Mouse (Mus musculus) retina, embryonic 14.5 days (tissue): ENCODE data around the gene Fam136a.
"Not testable (repeated sequence)": the region's sequence is repeated elsewhere in the genome, so short reads cannot be mapped to it uniquely, and the experiment has no call there.

Experiments used
- DNase-seq: peaks from one replicate; pipeline ENCODE4 v3.0.0-alpha.2; 2015; ENCODE audit warnings: low spot score

The Fam136a gene

DNA sequence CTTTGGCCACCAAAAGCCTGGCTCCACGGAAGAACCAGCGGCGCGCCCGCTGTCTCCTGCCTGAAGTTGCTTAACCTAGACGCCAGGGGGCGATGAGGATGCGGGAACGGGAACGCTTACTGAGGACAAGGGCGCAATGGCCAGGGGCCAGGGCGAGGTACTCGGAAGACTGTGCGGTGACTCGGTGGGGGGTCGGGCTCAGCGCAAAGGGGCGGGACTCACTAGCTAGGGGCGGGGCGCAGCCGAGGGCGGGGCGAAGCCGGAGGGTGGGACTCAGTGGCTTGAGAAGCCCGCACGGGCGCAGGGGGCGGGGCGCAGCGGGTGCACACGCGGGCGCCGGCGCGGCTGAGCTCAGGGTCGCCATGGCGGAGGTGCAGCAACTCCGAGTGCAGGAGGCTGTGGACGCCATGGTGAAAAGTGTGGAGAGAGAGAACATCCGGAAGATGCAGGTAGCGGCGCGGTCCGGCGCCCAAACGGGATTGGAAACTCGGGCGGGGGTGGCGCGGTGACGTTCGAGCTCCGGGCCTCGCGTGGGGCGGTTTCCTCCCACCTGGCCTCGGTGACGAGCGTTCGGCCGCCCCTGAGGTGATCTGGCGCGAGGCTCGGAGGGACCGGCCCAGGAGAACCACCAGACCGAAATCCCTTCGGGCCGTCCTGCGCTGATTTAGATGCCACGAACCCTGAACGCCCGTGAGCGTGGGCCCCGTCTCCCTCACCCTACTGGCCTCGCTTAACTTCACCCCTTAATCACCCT is at the start of gene Fam136a:
Gene Fam136a (plus strand): TSS at position 276 of the 754 bp plus-strand sequence.
- DNase-seq, result peak; percentile 99

DNA sequence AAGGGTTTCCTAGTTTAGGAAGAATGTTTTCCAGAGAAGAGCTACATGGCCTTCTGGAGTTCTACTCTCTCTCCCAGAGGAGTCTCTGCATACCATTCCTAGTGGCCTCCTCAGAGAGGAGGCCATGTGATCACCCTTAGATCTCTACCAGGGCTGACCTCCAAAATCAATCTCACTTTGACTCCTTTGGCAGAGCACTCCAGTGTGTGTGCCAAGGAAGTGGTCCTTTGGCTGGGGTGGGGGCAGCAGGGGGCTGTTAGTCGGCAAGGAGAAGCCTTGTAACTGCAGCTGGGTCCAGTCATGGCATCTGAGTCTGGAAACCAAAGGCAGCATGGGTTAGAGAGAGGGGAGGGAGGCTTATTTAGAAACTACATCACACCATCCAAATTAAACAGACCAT is 48.4 kb upstream of the Fam136a start:
- DNase-seq, result no peak

DNA sequence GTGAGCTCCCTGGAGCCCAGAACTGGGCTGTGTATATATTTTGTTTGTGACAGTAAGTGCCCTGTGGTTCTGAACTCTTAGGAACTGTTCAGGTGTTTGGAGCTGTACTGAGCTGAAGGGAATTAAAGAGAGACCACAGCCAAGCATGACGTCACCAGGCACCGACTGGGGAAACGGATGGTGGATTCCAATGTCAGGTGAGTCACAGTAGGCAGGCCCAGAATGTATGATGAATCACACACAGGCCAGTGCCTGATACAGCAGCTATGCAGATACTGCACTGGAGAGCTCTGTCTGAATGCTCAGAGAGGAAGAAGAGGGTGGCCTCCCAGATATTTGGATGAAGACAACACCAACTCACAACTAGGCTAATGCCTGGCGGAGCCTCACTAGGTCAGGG is 46.6 kb upstream of the Fam136a start:
- no peak for DNase-seq

DNA sequence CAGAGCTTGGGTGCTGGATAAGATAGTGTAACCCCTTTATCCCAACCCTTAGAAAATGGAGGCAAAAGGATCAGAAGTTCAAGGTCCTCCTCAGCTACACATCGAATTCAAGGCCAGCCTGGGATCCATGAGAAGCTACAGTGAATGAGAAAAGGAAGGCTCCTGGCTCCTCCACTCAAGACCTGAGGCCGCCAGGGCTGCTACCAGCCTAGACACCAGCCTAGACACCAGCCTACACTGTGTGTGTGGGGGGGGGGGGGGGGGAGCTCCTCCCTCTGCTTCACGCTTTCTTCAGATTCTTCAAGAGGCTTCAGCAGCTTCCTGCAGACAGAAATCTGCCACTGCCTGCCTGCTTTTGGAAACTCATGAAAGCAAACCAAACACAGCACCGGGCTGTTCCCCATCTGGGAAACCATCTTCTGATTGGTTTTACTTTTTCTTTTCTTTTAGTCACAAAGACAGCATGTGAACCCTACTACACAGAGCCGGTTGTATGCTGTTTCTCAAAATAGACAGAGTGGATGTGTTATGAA is 43.3 kb upstream of the Fam136a start:
- no peak for DNase-seq

DNA sequence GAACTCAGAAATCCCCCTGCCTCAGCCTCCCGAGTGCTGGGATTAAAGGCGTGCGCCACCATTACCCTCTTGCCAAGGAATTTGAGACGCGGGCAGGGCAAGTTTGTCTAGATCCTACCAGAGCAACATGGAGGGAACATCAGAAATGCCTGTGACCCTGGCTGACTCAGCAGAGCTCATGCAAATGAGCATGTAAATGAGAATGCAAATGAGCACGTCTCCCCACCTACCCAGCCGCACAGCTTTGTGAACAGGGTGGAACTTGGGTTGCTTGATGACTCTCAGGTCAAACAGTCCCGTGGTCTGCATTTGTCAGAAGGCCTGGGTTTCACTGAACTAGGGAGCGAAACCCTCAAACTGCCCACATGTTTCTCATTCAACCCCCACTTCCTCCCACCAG is 42.5 kb upstream of the Fam136a start:
- DNase-seq, result no peak

DNA sequence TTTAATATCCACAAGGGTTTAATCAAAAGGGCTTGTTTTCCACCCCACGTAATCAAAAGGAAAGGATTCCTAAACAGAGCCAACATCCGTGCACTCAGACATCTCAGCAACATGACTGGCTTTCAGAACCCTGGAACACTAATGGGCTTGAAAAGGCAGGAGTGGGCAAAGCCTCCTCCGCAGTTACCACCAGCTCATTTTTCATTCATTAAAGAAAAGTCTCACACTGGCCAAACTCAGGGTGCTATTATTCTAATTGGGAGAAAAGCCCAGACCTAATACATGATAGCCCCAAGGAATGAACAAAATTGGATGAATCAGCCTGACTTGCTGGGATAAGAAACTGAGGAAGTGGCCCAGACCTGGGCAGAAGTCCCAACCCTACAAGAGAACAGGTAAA is 41.0 kb upstream of the Fam136a start:
- DNase-seq, result no peak

DNA sequence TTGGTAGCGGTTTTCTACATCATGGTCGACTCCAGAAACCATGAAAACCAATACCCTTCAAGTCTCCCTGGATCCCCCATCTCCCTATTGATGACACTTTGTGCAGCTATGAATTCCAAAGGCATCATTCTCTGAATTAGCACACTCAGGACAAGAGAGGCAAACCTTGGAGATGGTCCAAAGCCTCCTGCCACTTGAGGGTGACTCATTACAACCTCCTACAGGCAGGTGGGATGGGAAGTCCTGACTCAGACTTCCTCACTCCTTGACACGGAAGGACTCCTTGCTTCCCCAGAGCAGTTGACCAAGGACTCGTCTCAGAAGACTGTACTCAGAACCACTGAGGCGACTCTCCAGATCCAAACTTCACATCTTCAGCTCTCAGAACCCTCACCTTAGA is 39.8 kb upstream of the Fam136a start:
- no peak for DNase-seq

DNA sequence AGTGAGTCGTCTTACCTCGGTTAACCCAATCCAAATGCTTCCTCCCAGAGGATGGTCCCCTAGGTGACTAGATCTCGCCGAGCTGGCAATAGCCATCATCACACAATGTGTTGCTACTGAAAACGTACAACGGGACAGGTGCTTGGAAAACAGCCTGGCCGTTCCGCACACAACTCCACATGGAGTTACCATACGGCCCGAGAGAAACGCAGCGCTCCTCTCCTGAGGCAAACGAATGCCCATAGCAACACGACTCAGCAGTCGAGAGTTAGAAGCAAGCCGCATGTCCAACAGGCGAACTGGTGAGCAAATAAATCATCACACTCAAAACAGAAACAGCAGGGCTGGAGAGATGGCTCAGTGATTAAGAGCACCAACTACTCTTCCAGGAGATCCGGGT is 38.6 kb upstream of the Fam136a start:
- no peak for DNase-seq

DNA sequence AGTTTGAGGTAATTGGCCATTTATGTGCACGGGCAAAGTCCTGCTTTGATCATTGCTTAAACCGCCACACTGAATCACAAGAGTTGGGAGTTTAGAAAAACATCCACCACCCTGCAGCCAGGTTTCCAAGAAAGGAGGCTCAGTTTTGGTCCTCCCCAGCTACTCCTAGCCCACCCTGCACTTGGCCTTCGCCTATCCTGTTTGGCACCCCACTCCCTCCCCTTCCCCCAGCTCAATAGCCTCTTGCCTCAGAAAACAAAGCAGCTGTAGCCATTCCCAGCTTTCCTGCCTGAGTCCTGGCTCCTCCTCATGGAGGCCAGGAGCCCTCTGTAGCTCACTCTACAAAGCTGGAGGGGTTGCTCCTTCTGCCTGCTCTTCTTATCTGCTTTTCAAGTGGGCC is 37.1 kb upstream of the Fam136a start:
- DNase-seq, result no peak

DNA sequence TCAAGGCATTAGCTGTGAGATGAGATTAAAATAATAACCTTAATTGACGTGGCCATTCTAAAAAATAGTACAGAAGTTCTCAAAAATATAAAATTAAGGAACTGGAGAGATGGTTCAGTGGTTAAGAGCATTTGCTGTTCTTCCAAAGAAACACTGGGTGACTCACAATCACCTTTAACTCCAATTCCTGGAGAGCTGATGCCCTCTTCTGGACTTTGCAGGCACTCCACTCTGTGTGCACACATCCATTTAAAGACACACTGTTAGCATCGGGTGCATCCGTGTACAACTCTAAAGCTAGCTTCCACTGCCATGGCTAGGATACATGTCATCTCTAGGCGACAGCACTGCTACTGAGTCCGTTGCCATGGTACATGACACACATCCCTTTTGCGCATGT is 35.5 kb upstream of the Fam136a start:
- no peak for DNase-seq

DNA sequence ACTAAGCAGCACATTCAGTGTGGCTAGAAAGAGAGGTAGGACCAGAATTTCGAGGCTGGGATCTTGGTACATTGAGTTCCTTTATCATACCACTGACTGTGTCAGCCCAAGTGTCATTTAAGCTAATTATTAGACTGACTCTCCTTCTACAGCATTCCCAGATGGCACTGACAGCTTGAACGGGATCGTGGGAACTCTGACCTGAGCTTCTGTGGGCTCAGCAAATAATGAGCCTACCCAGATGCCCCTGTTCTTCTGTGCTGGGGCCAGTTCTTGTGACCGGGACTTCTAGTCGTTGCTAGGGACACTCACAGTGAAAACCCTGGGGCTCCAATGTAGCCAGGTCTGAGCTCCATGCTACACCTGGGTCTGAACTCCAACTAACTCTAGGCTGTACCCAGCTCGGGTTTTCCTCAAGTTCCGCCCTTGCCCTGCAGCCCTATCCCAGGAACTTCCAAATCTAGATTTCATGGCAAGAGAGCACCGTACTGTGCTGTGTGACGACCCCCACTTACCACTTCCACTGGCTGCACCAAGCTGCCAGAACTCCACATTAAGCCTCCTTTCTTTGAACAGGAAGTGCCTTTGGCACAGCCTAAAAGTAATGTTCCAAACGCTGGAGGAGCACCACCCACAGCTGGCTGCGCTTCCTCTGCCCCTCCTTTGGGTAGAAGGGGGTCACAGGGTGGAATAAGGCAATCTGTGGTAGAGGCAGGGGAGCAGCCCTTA is 30.2 kb upstream of the Fam136a start:
- no peak for DNase-seq

DNA sequence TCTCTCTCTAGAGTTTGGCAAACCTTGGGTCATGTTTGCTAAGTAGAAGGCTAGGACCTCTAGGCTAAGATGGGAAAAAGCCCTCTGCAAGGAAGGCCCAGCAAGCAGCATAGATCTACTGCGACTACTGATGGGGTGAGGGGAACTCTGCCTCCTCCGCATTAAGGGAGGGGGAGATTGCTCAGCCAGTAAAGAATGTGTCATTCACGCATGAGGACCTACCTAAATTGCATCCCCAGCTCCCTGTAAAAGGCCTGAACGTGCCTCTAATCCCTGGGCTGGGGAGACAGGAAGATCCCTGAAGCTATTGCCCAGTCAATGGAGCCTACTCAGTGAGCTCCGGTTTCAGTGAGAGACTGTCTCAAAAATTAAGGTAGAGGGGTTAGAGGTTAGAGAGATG is 29.6 kb upstream of the Fam136a start:
- DNase-seq, result no peak

DNA sequence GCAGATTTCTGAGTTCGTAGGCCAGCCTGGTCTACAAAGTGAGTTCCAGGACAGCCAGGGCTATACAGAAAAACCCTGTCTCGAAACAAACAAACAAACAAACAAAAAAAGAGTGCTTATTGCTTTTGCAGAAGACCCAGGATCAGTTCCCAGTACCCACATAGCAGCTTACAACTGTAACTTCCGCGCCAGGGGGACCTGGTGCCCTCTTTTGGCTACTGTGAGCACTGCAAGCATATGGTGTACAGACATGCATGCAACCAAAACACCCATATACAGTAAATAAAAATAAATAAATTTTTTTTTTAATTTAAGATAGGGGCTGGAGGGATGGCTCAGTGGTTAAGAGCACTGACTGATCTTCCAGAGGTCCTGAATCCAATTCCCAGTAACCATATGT is 29.1 kb upstream of the Fam136a start:
- DNase-seq, result not testable (repeated sequence)

DNA sequence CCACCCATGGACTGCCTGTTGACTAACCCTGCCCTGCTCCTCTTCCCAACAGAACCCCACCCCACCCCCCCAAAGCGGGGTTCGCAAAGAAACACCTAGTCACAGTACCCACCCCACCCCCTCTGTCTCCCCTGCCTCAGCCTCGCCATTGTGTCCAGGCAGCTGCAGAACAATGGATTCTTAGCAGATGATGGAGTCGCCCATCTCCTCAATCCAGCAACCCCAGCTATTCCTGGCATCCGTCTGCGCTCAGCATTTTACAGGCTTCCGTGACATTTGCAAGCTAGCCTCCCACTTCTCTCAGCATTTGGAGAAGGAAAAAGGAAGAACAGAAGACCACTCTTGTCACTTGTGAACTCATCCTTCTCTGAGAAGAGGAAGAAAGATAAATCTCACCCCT is 21.8 kb upstream of the Fam136a start:
- peak; percentile 24 for DNase-seq

DNA sequence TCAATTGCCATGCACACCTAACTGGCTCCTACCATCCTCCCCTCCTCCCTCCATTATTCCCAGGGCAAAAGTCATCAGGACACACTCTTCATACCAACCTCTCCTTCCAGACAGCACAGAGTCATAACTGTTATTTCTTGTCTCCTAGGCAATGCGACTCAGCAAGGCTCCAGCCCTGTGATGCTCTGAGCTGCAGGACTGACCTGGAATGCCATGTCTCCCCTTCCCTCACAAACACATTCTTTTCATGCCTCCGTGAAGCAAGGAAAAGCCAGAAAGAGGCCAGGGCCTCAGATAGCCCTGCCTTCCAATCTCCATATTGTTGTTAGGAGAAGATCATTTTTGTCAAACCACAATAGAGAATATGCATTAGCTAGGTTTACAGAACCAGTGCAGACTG is 19.4 kb upstream of the Fam136a start:
- no peak for DNase-seq

DNA sequence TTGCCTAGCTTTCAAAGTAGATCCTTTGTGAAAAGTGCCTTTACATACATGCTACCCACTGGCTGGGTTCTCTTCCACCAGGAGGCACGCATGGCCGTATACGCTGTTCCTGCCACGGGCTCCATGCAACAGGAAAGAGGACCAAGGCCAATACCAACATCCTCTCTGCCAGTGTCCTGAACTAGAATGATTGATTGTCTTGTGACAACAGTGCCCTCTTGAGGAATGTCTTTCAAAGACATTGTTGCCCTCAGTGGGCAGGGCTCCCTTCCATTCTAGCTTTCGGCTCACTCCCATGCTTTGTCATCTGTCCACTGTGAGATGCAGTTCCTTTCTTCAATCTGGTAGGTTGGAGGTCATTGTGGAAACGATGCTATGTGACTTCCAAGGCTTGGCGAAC is 16.2 kb upstream of the Fam136a start:
- DNase-seq, result peak; percentile 63

DNA sequence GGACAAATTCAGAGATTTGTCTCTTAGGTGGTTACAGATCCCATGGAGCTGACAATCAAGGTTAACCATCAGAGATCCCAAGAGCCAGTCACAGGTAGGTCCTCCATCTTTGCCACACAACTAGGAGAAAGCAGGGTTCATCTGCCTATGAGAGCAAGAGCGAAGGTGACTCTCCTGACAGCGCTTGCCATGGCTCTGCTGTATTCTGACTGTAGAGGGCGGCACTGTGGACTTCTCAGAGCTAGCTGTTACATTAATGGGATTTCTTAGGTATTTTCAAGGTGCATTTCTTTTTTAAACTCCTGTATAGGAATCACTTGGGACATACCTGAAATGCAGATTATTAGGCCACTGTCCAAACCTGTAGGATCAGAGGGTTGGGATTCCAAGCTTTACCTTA is 10.5 kb upstream of the Fam136a start:
- no peak for DNase-seq

DNA sequence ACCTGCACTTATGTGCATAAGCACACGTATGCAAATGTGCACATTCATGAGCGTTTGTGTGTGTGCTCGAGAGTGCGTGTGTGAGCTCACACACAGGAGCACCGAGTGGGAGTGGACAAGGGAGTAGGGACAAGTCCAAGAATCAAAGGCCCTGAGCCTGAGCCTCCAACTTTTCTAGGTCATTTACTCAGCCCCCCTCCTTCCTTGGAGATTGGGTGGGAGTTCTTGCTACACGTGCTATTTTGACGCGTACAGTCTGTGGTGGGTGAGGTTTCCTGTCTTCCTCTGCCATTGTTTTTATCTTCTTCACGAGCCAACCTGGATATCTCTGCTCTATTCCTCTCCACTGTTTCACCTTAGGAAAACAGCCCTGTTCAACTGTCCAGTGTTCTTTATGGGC is 8.5 kb upstream of the Fam136a start:
- no peak for DNase-seq

DNA sequence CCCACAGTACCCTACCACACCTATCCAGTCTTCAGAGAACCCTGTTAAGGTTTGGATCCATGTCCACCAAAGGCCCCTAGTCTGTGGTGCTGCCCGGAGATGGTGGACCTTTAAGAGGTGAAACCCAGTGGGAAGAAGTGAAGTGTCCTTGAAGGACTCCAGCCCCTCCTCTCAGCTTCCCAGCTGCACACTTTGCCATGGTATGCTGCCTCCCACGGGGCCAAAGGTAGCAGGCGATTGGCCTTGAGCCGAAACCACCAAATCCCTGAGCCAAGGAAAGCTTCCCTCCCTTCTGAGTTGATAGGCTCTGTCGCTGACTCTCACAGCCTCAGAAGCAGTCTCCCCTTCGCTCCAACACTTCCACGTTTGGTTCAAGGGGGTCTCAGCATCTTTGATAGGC is 4.8 kb upstream of the Fam136a start:
- DNase-seq, result no peak

DNA sequence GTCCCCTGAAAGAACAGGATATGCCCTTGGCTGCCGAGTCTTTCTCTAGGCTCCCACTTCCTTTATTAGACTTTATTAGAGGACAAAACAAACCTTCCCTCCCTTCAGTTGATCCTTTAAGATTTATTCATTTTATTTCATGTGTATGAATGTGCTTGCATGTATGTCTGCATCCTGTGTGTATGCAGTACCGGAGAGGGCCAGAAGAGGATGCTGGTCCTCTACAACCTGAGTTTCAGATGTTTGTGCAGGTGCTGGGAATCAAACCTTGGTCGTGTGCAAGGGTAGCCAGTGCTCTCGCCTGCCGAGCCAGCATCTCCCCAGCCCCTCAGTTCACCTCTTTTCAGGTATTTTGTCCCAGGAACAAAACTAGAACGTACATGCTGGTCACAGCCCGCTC is 4.1 kb upstream of the Fam136a start:
- no peak for DNase-seq

DNA sequence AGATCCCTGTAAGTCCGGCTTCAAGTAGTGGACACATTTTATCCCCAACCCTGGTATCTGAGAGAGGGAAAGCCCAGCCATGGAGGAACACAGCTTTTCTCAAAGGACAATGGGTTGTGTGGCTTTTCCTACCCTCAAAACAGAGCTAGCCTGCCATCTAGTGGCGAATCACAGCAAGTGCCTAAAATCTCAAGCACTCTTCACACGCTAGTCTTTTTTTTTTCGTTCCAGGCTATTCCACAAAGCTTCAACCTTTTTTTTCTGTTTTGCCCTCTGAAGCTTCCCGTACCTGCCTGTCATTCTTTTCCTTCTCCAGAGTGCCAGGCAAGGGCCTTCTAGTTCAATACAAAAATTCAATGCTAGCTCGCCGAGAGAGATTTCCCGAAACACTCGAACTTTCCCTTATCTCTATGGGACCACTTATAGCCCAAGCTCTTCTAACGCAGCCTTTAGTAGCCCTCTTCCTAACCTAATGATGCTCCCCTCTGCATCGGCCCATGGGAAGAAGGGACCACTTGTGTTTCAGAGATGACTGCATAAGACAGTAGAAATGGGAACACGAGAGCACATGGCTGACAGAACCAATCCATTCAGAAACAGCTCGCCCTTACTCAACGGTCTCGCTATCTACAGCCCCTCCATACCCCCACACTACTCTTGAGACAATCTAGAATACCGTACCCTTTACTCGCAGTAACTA is 854 bp upstream of the Fam136a start:
- DNase-seq, result peak; percentile 94

DNA sequence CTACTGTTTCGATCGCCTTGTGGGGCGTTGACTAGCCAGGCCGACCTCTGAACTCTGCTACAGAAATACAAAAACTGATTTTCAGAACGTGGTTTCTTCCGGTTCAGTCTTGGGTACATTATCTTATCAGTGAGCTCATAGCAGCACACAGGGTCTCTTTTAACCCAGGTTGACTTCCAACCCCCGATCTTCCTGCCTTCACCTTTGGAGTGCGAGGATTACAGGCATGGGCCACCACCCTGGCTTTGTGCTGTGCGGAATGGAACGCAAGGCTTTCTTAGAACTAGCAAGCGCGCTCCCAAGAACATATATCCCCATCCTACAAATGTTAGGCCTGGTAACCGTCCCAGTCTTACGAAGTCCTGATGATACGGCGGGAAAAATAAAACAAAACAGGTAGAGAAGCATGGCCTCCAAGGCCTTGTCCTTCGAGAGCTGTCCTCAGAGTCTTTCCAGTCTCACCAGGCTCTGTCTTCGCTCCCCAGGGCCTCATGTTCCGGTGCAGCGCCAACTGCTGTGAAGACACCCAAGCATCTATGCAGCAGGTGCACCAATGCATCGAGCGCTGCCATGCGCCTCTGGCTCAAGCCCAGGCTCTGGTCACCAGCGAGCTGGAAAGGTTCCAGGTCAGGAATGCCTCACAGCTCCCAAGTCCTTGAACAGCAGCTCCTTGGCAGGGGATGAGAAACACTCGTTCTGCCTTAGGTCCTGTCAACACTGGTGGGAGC is 843 bp downstream of the Fam136a start:
- DNase-seq, result peak; percentile 11
